In the genomic region with DNA sequence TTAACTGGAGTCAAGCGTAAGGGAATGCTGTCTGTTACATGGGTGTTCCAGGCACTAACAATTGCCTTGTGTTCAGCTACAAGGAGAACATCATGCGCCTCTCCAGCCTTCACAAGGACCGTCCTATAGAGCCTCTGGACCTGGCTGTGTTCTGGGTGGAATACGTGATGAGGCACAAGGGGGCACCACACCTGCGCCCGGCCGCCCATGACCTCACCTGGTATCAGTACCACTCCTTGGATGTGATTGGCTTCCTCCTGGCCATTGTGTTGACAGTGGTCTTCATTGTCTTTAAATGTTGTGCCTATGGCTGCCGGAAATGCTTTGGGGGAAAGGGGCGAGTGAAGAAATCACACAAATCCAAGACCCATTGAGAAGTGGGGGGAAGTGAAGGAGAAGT, we compare ENCODE assay signal across 13 mouse cellular contexts. TPM values are rescaled to one million over a fixed set of nuclear protein-coding genes. Genes with fewer than 3 reads are reported as not detected.
DNase-seq lines count a peak whose midpoint lies in the region; ATAC-seq lines count a peak whose summit lies in the region.
"Had no signal": no experiment of that assay in that cellular context is flagged by ENCODE, and none has a peak within 500 bp of the region (broad histone marks: within the 10 kb centered on the region; RNA-seq: fewer than 3 reads in every experiment).

No protein-coding gene starts in this region.

- no peak overlapping the region for H3K27ac ChIP-seq in kidney, embryonic 14.5 days (ENCODE audit: low read depth, low read length)
- H3K27ac ChIP-seq in embryonic facial prominence, embryonic 11.5 days (replicated peaks; ENCODE audit: low read depth, low read length), result no peak overlapping the region
- H3K27ac ChIP-seq: embryonic facial prominence, embryonic 12.5 days; kidney, postnatal 0 days; limb, embryonic 12.5 days had no signal

- WGBS in kidney, embryonic 14.5 days, result 75% methylated on average over 9 of the region's 9 CpGs
- 74% methylated on average over 9 of the region's 9 CpGs for WGBS in embryonic facial prominence, embryonic 11.5 days

- no peaks in the 10 kb centered on the region for H3K36me3 ChIP-seq in kidney, embryonic 14.5 days (ENCODE audit: control insufficient read depth, insufficient read depth, low read length)
- no peaks in the 10 kb centered on the region for H3K36me3 ChIP-seq in embryonic facial prominence, embryonic 11.5 days (replicated peaks; ENCODE audit: control insufficient read depth, insufficient read depth, low read depth, low read length)
- H3K36me3 ChIP-seq: embryonic facial prominence, embryonic 12.5 days; limb, embryonic 12.5 days had no signal

- H3K4me1 ChIP-seq in kidney, embryonic 14.5 days (ENCODE audit: control insufficient read depth, insufficient read depth, low read length), result no peaks in the 10 kb centered on the region
- no peaks in the 10 kb centered on the region for H3K4me1 ChIP-seq in embryonic facial prominence, embryonic 11.5 days (ENCODE audit: control insufficient read depth, insufficient read depth, low read length)
- H3K4me1 ChIP-seq: embryonic facial prominence, embryonic 12.5 days; limb, embryonic 12.5 days had no signal

- DNase-seq in kidney, postnatal 25 days, result peak; percentile 22 to 50
- DNase-seq in 3134 (ENCODE audit: extremely low read depth, insufficient read length, low spot score) (peak; percentile 14), 416B (ENCODE audit: low read depth) (peak; percentile 8)
- DNase-seq in embryonic facial prominence, embryonic 11.5 days (ENCODE audit: low spot score), result peak; percentile 2
- no peak for DNase-seq in T-cell, adult 2 months (ENCODE audit: low spot score)
- DNase-seq in right cerebral cortex, postnatal 4 days, result no peak
- no peak for DNase-seq in adrenal gland, postnatal 14 days

- H3K4me2 ChIP-seq in kidney, embryonic 14.5 days (replicated peaks; ENCODE audit: low read depth, low read length), result no peak overlapping the region
- no peak overlapping the region for H3K4me2 ChIP-seq in embryonic facial prominence, embryonic 11.5 days (ENCODE audit: low read depth, low read length)
- H3K4me2 ChIP-seq: embryonic facial prominence, embryonic 12.5 days; limb, embryonic 12.5 days had no signal

- peaks cover 46% of the 10 kb centered on the region for H3K9me3 ChIP-seq in kidney, embryonic 14.5 days (ENCODE audit: control insufficient read depth, low read length)
- H3K9me3 ChIP-seq in embryonic facial prominence, embryonic 11.5 days (replicated peaks; ENCODE audit: control insufficient read depth, low read length), result peaks cover 37% of the 10 kb centered on the region

- no peak overlapping the region for H3K9ac ChIP-seq in kidney, embryonic 14.5 days (ENCODE audit: low read depth, low read length)
- no peak overlapping the region for H3K9ac ChIP-seq in embryonic facial prominence, embryonic 11.5 days (replicated peaks; ENCODE audit: low read length)
- H3K9ac ChIP-seq: embryonic facial prominence, embryonic 12.5 days; limb, embryonic 12.5 days had no signal

- no peak overlapping the region for H3K4me3 ChIP-seq in kidney, embryonic 14.5 days (ENCODE audit: low read length)
- no peak overlapping the region for H3K4me3 ChIP-seq in embryonic facial prominence, embryonic 11.5 days (ENCODE audit: low read depth, low read length)
- H3K4me3 ChIP-seq: embryonic facial prominence, embryonic 12.5 days; limb, embryonic 12.5 days had no signal

- ATAC-seq in kidney, embryonic 14.5 days (ENCODE audit: low FRiP score, low TSS enrichment), result no peak
- ATAC-seq in embryonic facial prominence, embryonic 11.5 days (replicated peaks; ENCODE audit: insufficient number of reproducible peaks, low FRiP score, low TSS enrichment, low read depth), result no peak

- no peaks in the 10 kb centered on the region for H3K27me3 ChIP-seq in kidney, embryonic 14.5 days (ENCODE audit: control insufficient read depth, insufficient read depth, low read length)
- H3K27me3 ChIP-seq in embryonic facial prominence, embryonic 11.5 days (ENCODE audit: control insufficient read depth, insufficient read depth, low read length), result no peaks in the 10 kb centered on the region
- H3K27me3 ChIP-seq: embryonic facial prominence, embryonic 12.5 days; limb, embryonic 12.5 days had no signal

RNA-seq across cellular contexts. Expression of a gene that starts 6.3 kb away (rescaled TPM):
- 0.30 and 0.61 TPM in 2 replicates for polyA plus RNA-seq in kidney, embryonic 14.5 days (2014; fragmentation: Nextera tagmentation; extraction: Ambion mirVana)
- polyA plus RNA-seq in embryonic facial prominence, embryonic 11.5 days (2014; fragmentation: Nextera tagmentation; extraction: Ambion mirVana), result not detected in 2 replicates
- 11.5 and 47.2 TPM in 2 replicates for total RNA-seq in adrenal gland, postnatal 14 days (2021)
- total RNA-seq: gastrocnemius, postnatal 36 days had no signal
- polyA plus RNA-seq: embryonic facial prominence, embryonic 12.5 days; limb, embryonic 12.5 days had no signal

RNA-seq across cellular contexts. Expression of a gene that starts 8.7 kb away (rescaled TPM):
- polyA plus RNA-seq in kidney, embryonic 14.5 days (2014; fragmentation: Nextera tagmentation; extraction: Ambion mirVana), result 1.4 TPM in 2 replicates
- 1.00 and 1.7 TPM in 2 replicates for polyA plus RNA-seq in embryonic facial prominence, embryonic 11.5 days (2014; fragmentation: Nextera tagmentation; extraction: Ambion mirVana)
- 0.04 and 0.26 TPM in 2 replicates for total RNA-seq in adrenal gland, postnatal 14 days (2021)
- total RNA-seq: gastrocnemius, postnatal 36 days had no signal

RNA-seq across cellular contexts. Expression of a gene that starts 12.5 kb away (rescaled TPM):
- polyA plus RNA-seq in kidney, embryonic 14.5 days (2014; fragmentation: Nextera tagmentation; extraction: Ambion mirVana), result 9.6 and 12.7 TPM in 2 replicates
- polyA plus RNA-seq in embryonic facial prominence, embryonic 11.5 days (2014; fragmentation: Nextera tagmentation; extraction: Ambion mirVana), result 12.0 and 16.3 TPM in 2 replicates
- 2.6 and 2.8 TPM in 2 replicates for total RNA-seq in adrenal gland, postnatal 14 days (2021)
- total RNA-seq: gastrocnemius, postnatal 36 days had no signal

RNA-seq across cellular contexts. Expression of a gene that starts 17.6 kb away (rescaled TPM):
- polyA plus RNA-seq in kidney, embryonic 14.5 days (2014; fragmentation: Nextera tagmentation; extraction: Ambion mirVana), result 1.5 and 7.3 TPM in 2 replicates
- polyA plus RNA-seq in embryonic facial prominence, embryonic 11.5 days (2014; fragmentation: Nextera tagmentation; extraction: Ambion mirVana), result not detected in 2 replicates
- 0.22 and 0.26 TPM in 2 replicates for total RNA-seq in adrenal gland, postnatal 14 days (2021)
- total RNA-seq: gastrocnemius, postnatal 36 days had no signal
- polyA plus RNA-seq: embryonic facial prominence, embryonic 12.5 days; limb, embryonic 12.5 days had no signal

RNA-seq across cellular contexts. Expression of a gene that starts 52.2 kb away (rescaled TPM):
- not detected in 2 replicates for polyA plus RNA-seq in kidney, embryonic 14.5 days (2014; fragmentation: Nextera tagmentation; extraction: Ambion mirVana)
- 0.13 TPM in 1 of 2 replicates, not detected in the other for polyA plus RNA-seq in embryonic facial prominence, embryonic 11.5 days (2014; fragmentation: Nextera tagmentation; extraction: Ambion mirVana)
- 0.37 and 0.41 TPM in 2 replicates for total RNA-seq in adrenal gland, postnatal 14 days (2021)
- polyA plus RNA-seq: embryonic facial prominence, embryonic 12.5 days; kidney, postnatal 0 days; limb, embryonic 12.5 days; spleen, adult 2 months had no signal

Comparison
In these comparisons a context has a peak if more than half of its experiments do, and no peak if none do; other contexts are left out.
1. DNase-seq: peak in kidney, postnatal 25 days (2 of 2), 3134 (single experiment), 416B (single experiment) and embryonic facial prominence, embryonic 11.5 days (single experiment); none in T-cell, adult 2 months (single experiment), right cerebral cortex, postnatal 4 days (single experiment) and adrenal gland, postnatal 14 days (single experiment).